Mouse (Mus musculus) midbrain, postnatal 0 days (tissue): ENCODE measurements at regions not wholly inside any gene's neighbourhood (a gene's known extent, or its start where the extent isn't known, plus 50 kb on each side); places are given as distances from the start of the nearest gene placed in this dataset.

Experiments
- ATAC-seq: fragments of 200-750 bp; cut with Nextera tagmentation; 2 replicates; pipeline ENCODE4 v1.8.0; 2017; ENCODE audit warnings: moderate number of reproducible peaks, mild to moderate bottlenecking, moderate TSS enrichment, moderate library complexity; ENCODE audit not compliant: low FRiP score
- DNase-seq: peaks from one replicate; pipeline ENCODE4 v3.0.0-alpha.2; 2015; ENCODE audit warnings: low spot score
- H3K27ac ChIP-seq: fragments of 300-500 bp; sonication (generic); 2 replicates; pipeline ENCODE4 v1.5.1; 2014; ENCODE audit warnings: low read depth, mild to moderate bottlenecking, low read length, mixed read lengths
- H3K27me3 ChIP-seq: fragments of 300-500 bp; sonication (generic); 2 replicates; pipeline ENCODE4 v1.6.1; 2014; ENCODE audit warnings: low read length, control low read depth, mixed read lengths; ENCODE audit not compliant: insufficient read depth
- H3K36me3 ChIP-seq: fragments of 300-500 bp; sonication (generic); 2 replicates; pipeline ENCODE4 v1.6.1; 2014; ENCODE audit warnings: low read length, control low read depth, mixed read lengths; ENCODE audit not compliant: insufficient read depth
- H3K4me1 ChIP-seq: fragments of 300-500 bp; sonication (generic); 2 replicates; pipeline ENCODE4 v1.6.1; 2014; ENCODE audit warnings: mild to moderate bottlenecking, control low read depth, antibody characterized with exemption, low read length, mixed read lengths; ENCODE audit not compliant: insufficient read depth
- H3K4me2 ChIP-seq: fragments of 300-500 bp; sonication (generic); 2 replicates; pipeline ENCODE4 v1.6.1; 2014; ENCODE audit warnings: low read depth, mild to moderate bottlenecking, low read length, mixed read lengths; ENCODE audit not compliant: poor library complexity, severe bottlenecking
- H3K4me3 ChIP-seq: fragments of 300-500 bp; sonication (generic); 2 replicates; pipeline ENCODE4 v1.5.1; 2014; ENCODE audit warnings: low read depth, mild to moderate bottlenecking, low read length, moderate library complexity
- H3K9ac ChIP-seq: fragments of 300-500 bp; sonication (generic); replicated peaks from 2 replicates; pipeline ENCODE4 v1.6.1; 2014; ENCODE audit warnings: mild to moderate bottlenecking, low read length, moderate library complexity, mixed read lengths; ENCODE audit not compliant: poor library complexity, severe bottlenecking
- H3K9me3 ChIP-seq: fragments of 300-500 bp; sonication (generic); 2 replicates; pipeline ENCODE4 v1.6.1; 2016; ENCODE audit warnings: low read length, control low read depth
- CTCF ChIP-seq: IDR thresholded peaks from 2 replicates; pipeline ENCODE4 v1.5.1; 2016; ENCODE audit warnings: antibody characterized with exemption, mild to moderate bottlenecking
- WGBS: fragments of 180-500 bp; shearing (Covaris S2); extraction: QIAGEN DNeasy Blood & Tissue Kit; methylation state at CpG from one replicate; pipeline ENCODE4 v1.1.7; 2014; 5-methylcytosine and 5-hydroxymethylcytosine counted together

DNA sequence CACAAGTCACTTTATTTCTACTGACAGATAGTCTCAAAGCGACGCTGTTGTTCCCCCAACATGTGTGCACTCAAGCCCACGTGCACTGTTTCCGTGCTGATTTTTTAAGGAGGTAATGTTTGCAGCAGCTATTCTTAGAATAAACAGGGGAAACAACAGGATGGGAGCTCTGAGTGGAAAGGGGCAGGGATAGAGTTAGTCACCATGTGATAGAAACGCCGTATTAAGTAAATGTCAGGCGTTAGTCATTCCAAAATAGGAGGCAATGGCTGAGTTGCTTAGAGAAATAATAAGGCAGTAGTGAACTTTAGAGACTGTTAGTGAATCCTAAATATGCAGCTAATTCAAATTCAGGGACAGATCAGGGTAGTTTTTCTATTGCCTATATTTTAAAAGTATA is 111.4 kb downstream of the Alg10b start:
- no peaks in the 10 kb centered on the region for H3K36me3 ChIP-seq
- no peaks in the 10 kb centered on the region for H3K9me3 ChIP-seq
- 0 out of 2 replicates have a peak, but pooled peaks cover 4% of the 10 kb centered on the region for H3K4me1 ChIP-seq
- no peak for TF ChIP-seq CTCF
- no peak overlapping the region for H3K27ac ChIP-seq
- no peaks in the 10 kb centered on the region for H3K27me3 ChIP-seq
- no peak overlapping the region for H3K9ac ChIP-seq
- ATAC-seq (no peak), DNase-seq (no peak)
- no peak overlapping the region for H3K4me2 ChIP-seq
- WGBS: 62% methylated on average over 7 of the region's 7 CpGs
- H3K4me3 ChIP-seq: no peak overlapping the region

DNA sequence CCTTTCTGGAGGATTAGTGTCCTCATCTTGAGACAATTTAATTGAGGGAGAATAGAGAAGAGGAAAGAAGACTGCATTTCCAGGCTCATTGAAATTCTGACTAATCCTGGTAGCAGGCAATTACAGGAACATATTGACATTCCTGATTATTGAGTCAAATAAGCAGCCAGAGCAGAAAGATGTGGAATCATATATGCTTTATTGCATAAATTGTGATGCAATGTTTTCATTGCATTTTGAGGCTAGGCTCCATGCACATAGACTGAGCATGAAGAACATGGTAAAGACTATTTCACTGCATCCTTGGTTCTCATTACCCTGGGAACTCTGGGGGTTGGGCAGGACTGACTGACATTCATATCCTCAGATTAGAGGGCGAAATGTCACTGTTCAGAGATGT is 116.0 kb downstream of the Alg10b start:
- DNase-seq (no peak), ATAC-seq (no peak)
- H3K4me2 ChIP-seq: no peak overlapping the region
- no peak for TF ChIP-seq CTCF
- H3K9me3 ChIP-seq: no peaks in the 10 kb centered on the region
- no peaks in the 10 kb centered on the region for H3K36me3 ChIP-seq
- WGBS: 88% methylated on average over 1 of the region's 1 CpGs
- no peaks in the 10 kb centered on the region for H3K27me3 ChIP-seq
- H3K4me3 ChIP-seq: no peak overlapping the region
- no peak overlapping the region for H3K27ac ChIP-seq
- no peak overlapping the region for H3K9ac ChIP-seq
- no peaks in the 10 kb centered on the region for H3K4me1 ChIP-seq

GRCm38 (mm10) chr15:90341261-90341660 is 117.2 kb downstream of the Alg10b start:
- H3K9me3 ChIP-seq: no peaks in the 10 kb centered on the region
- WGBS: 82% methylated on average over 2 of the region's 2 CpGs

DNA sequence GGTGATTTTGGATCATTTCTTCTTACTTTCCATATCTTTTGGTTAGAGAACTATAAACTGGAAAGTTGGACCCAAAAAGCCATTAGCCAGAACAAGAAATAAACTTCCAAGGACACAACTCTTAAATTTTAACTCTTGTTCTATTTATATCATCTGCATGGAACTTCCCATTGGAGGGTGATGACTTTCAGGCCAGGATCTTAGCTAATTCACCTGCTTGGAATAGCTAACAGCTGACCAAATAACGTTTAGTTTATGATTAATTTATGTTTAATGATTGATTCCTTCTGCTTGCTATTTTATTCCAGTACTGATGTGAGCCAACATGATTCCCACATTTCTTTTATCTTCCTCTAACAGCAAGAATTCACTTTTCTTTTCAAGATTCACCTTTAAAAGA is 119.7 kb downstream of the Alg10b start:
- no peak for TF ChIP-seq CTCF

More at GRCm38 (mm10) chr15:90341261-90341660, 117.2 kb downstream of the Alg10b start:
- Histone ChIP-seq H3K4me1 (no peaks in the 10 kb centered on the region), H3K4me2 (no peak overlapping the region), H3K27ac (no peak overlapping the region), H3K36me3 (no peaks in the 10 kb centered on the region), H3K4me3 (no peak overlapping the region), H3K27me3 (no peaks in the 10 kb centered on the region), H3K9ac (no peak overlapping the region)
- no peak for ATAC-seq
- DNase-seq: no peak
- TF ChIP-seq CTCF: no peak

DNA sequence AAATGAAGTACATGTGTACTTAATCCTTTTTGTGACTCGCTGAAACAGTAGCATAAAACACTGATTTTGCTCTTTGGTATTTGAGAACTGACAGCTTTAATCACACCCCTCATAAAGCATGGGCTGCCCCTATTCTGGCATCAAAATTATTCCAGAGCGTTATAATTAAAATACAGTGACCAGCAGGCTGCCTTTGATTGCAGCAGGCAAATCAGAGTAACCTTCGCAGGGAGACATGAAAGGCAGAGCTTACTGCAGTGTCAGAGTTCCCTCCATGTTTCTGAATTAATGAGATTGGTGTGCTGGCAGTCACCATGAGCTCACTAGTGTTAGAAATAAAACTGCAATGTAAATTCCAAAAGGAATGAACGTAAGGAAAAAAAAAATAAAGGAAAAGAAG is 120.8 kb downstream of the Alg10b start:
- no peak for DNase-seq
- ATAC-seq: no peak
- Histone ChIP-seq H3K27ac (no peak overlapping the region), H3K4me3 (no peak overlapping the region), H3K27me3 (no peaks in the 10 kb centered on the region), H3K4me2 (no peak overlapping the region), H3K9me3 (0 out of 2 replicates have a peak, but pooled peaks cover 4% of the 10 kb centered on the region), H3K36me3 (no peaks in the 10 kb centered on the region), H3K9ac (no peak overlapping the region), H3K4me1 (no peaks in the 10 kb centered on the region)
- TF ChIP-seq CTCF: no peak
- 15% methylated on average over 4 of the region's 4 CpGs for WGBS

More for the DNA sequence above, 119.7 kb downstream of the Alg10b start:
- Histone ChIP-seq H3K36me3 (no peaks in the 10 kb centered on the region), H3K4me2 (no peak overlapping the region), H3K9ac (no peak overlapping the region), H3K4me1 (no peaks in the 10 kb centered on the region), H3K27ac (no peak overlapping the region), H3K27me3 (no peaks in the 10 kb centered on the region), H3K4me3 (no peak overlapping the region), H3K9me3 (0 out of 2 replicates have a peak, but pooled peaks cover 4% of the 10 kb centered on the region)
- ATAC-seq (no peak), DNase-seq (no peak)
- 68% methylated on average over 1 of the region's 1 CpGs for WGBS

- ATAC-seq: no peak
- no peak for DNase-seq
- H3K36me3 ChIP-seq: no peaks in the 10 kb centered on the region
- H3K9me3 ChIP-seq: 0 out of 2 replicates have a peak, but pooled peaks cover 4% of the 10 kb centered on the region
- H3K4me1 ChIP-seq: no peaks in the 10 kb centered on the region
- H3K27me3 ChIP-seq: no peaks in the 10 kb centered on the region
- TF ChIP-seq CTCF: no peak
- WGBS: 37% methylated on average over 9 of the region's 9 CpGs
- H3K27ac ChIP-seq: no peak overlapping the region
- H3K4me2 ChIP-seq: no peak overlapping the region
- no peak overlapping the region for H3K4me3 ChIP-seq
- no peak overlapping the region for H3K9ac ChIP-seq
Measured at GRCm38 (mm10) chr15:90346162-90346561, 122.1 kb downstream of the Alg10b start.
